ENCODE assay signal across 27 mouse cellular contexts in the genomic region with DNA sequence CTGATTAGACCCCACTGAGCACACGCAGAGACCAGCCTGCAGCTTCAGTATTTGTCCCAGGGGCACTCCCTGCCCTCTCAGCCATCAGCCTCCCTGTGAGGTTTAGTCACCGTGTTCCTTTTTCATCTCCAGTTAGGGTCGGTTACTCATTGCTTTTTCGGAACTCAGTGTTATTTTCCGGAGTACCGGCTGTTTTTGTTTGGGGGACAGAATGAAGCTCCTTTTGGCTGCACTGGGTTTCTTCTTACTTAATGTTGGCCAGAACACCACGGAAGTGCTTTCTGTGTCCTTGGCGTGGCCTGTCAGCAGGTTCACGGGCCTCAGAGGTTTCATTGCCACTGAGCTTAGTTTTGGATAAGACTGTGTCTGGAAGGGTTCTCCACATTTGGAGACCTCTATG.
A peak's percentile ranks its signal among the peaks of the same experiment; 100 is the strongest.
DNase-seq lines count a peak whose midpoint lies in the region; ATAC-seq and TF ChIP-seq lines count a peak whose summit lies in the region.
"Had no signal": no experiment of that assay in that cellular context is flagged by ENCODE, and none has a peak within 500 bp of the region (broad histone marks: within the 10 kb centered on the region; RNA-seq: fewer than 3 reads in every experiment).

No protein-coding gene starts in this region.

- no peak for ATAC-seq in forebrain, embryonic 13.5 days
- no peak for ATAC-seq in forebrain, postnatal 0 days
- no peak for ATAC-seq in hindbrain, embryonic 14.5 days (ENCODE audit: low FRiP score)
- ATAC-seq: hindbrain, postnatal 0 days; inflammation-experienced regulatory T-cells, adult 6 months; intestine, embryonic 16.5 days; Patski had no signal

- H3K4me3 ChIP-seq in forebrain, embryonic 13.5 days: no peak overlapping the region
- no peak overlapping the region for H3K4me3 ChIP-seq in forebrain, postnatal 0 days (ENCODE audit: low read depth, low read length)
- no peak overlapping the region for H3K4me3 ChIP-seq in gastrocnemius, adult 2 months
- no peak overlapping the region for H3K4me3 ChIP-seq in hindbrain, embryonic 10.5 days
- no peak overlapping the region for H3K4me3 ChIP-seq in hindbrain, embryonic 14.5 days (replicated peaks; ENCODE audit: low read length)
- H3K4me3 ChIP-seq: embryonic facial prominence, embryonic 12.5 days; embryonic facial prominence, embryonic 15.5 days; heart, adult 2 months; heart, embryonic 10.5 days; heart, embryonic 13.5 days; hindbrain, embryonic 13.5 days had no signal

- no peak overlapping the region for H3K9ac ChIP-seq in forebrain, embryonic 13.5 days
- H3K9ac ChIP-seq in forebrain, postnatal 0 days: no peak overlapping the region
- H3K9ac ChIP-seq in hindbrain, embryonic 14.5 days: no peak overlapping the region
- H3K9ac ChIP-seq: embryonic facial prominence, embryonic 12.5 days; embryonic facial prominence, embryonic 15.5 days; heart, embryonic 13.5 days; hindbrain, embryonic 13.5 days had no signal

- TF ChIP-seq CTCF in forebrain, postnatal 0 days (IDR thresholded peaks at IDR 0.05; ENCODE audit: low read depth): no peak
- TF ChIP-seq CTCF in gastrocnemius, adult 2 months (IDR thresholded peaks at IDR 0.05): no peak

- H3K4me2 ChIP-seq in forebrain, embryonic 13.5 days: no peak overlapping the region
- no peak overlapping the region for H3K4me2 ChIP-seq in forebrain, postnatal 0 days (ENCODE audit: low read depth)
- H3K4me2 ChIP-seq in hindbrain, embryonic 14.5 days (replicated peaks): no peak overlapping the region
- H3K4me2 ChIP-seq: embryonic facial prominence, embryonic 12.5 days; embryonic facial prominence, embryonic 15.5 days; heart, embryonic 13.5 days; hindbrain, embryonic 13.5 days had no signal

- no peaks in the 10 kb centered on the region for H3K27me3 ChIP-seq in forebrain, embryonic 13.5 days
- no peaks in the 10 kb centered on the region for H3K27me3 ChIP-seq in forebrain, postnatal 0 days (ENCODE audit: insufficient read depth, low read length)
- no peaks in the 10 kb centered on the region for H3K27me3 ChIP-seq in hindbrain, embryonic 10.5 days (ENCODE audit: insufficient read depth, poor library complexity, severe bottlenecking)
- no peaks in the 10 kb centered on the region for H3K27me3 ChIP-seq in hindbrain, embryonic 14.5 days (ENCODE audit: control insufficient read depth, insufficient read depth, low read length)
- H3K27me3 ChIP-seq: CH12.LX; embryonic facial prominence, embryonic 12.5 days; embryonic facial prominence, embryonic 15.5 days; hindbrain, embryonic 13.5 days; Patski had no signal

- no peak for DNase-seq in forebrain, postnatal 0 days
- DNase-seq in gastrocnemius, adult 2 months: peak; percentile 30
- DNase-seq in gastrocnemius, postnatal 14 days: no peak
- DNase-seq in hindbrain, embryonic 10.5 days (ENCODE audit: low spot score): no peak
- no peak for DNase-seq in hindbrain, embryonic 14.5 days (ENCODE audit: low spot score)
- DNase-seq in testis, postnatal 14 days (ENCODE audit: low spot score): peak; percentile 17
- DNase-seq in testis, postnatal 10 days (ENCODE audit: low spot score): no peak
- DNase-seq: adrenal gland, postnatal 10 days; cerebellum, adult 11 months; cerebellum, adult 2 months; cerebellum, adult 9-11 months; cerebellum, postnatal 25 days; heart, adult 2 months; heart, postnatal 14 days; kidney, adult 18-20 months had no signal

- no peaks in the 10 kb centered on the region for H3K9me3 ChIP-seq in forebrain, embryonic 13.5 days (replicated peaks)
- no peaks in the 10 kb centered on the region for H3K9me3 ChIP-seq in forebrain, postnatal 0 days (ENCODE audit: low read length)
- no peaks in the 10 kb centered on the region for H3K9me3 ChIP-seq in hindbrain, embryonic 10.5 days
- no peaks in the 10 kb centered on the region for H3K9me3 ChIP-seq in hindbrain, embryonic 14.5 days (ENCODE audit: control insufficient read depth, low read length)
- H3K9me3 ChIP-seq: embryonic facial prominence, embryonic 12.5 days; embryonic facial prominence, embryonic 15.5 days; heart, embryonic 10.5 days; heart, embryonic 13.5 days; hindbrain, embryonic 13.5 days had no signal

- WGBS in forebrain, embryonic 13.5 days: 85% methylated on average over 9 of the region's 9 CpGs
- WGBS in forebrain, postnatal 0 days: 81% methylated on average over 9 of the region's 9 CpGs
- WGBS in hindbrain, embryonic 10.5 days: 85% methylated on average over 9 of the region's 9 CpGs
- 67% methylated on average over 9 of the region's 9 CpGs for WGBS in hindbrain, embryonic 14.5 days

- intact Hi-C loops in gastrocnemius, adult 2 months (cut with DNase I): no loop called here
- intact Hi-C loops in gastrocnemius, postnatal 14 days (cut with DNase I; ENCODE audit: low total_unique reads): no loop called here

- H3K27ac ChIP-seq in forebrain, embryonic 13.5 days: peak overlapping the region; percentile 48; the same call in 1 of the 2 replicates
- H3K27ac ChIP-seq in forebrain, postnatal 0 days (ENCODE audit: low read depth, low read length): no peak overlapping the region
- H3K27ac ChIP-seq in gastrocnemius, adult 2 months: peak overlapping the region; percentile 16; the same call in 1 of the 2 replicates
- H3K27ac ChIP-seq in hindbrain, embryonic 10.5 days: 0 out of 2 replicates have a peak overlapping the region, but pooled peaks have one; percentile 6
- H3K27ac ChIP-seq in hindbrain, embryonic 14.5 days: no peak overlapping the region
- H3K27ac ChIP-seq: embryonic facial prominence, embryonic 12.5 days; embryonic facial prominence, embryonic 15.5 days; heart, adult 2 months; heart, embryonic 10.5 days; heart, embryonic 13.5 days; hindbrain, embryonic 13.5 days; hindbrain, postnatal 0 days had no signal

- H3K4me1 ChIP-seq in forebrain, embryonic 13.5 days: peaks cover 9% of the 10 kb centered on the region; the same call in 1 of the 2 replicates
- H3K4me1 ChIP-seq in forebrain, postnatal 0 days (ENCODE audit: insufficient read depth): no peaks in the 10 kb centered on the region
- H3K4me1 ChIP-seq in hindbrain, embryonic 10.5 days (replicated peaks): peaks cover 8% of the 10 kb centered on the region
- peaks cover 13% of the 10 kb centered on the region for H3K4me1 ChIP-seq in hindbrain, embryonic 14.5 days (replicated peaks; ENCODE audit: control insufficient read depth, insufficient read depth, low read length)
- H3K4me1 ChIP-seq: embryonic facial prominence, embryonic 15.5 days; heart, embryonic 10.5 days; heart, embryonic 13.5 days had no signal

- no peaks in the 10 kb centered on the region for H3K36me3 ChIP-seq in forebrain, embryonic 13.5 days (ENCODE audit: poor library complexity, severe bottlenecking)
- no peaks in the 10 kb centered on the region for H3K36me3 ChIP-seq in forebrain, postnatal 0 days (ENCODE audit: insufficient read depth)
- H3K36me3 ChIP-seq in hindbrain, embryonic 10.5 days: no peaks in the 10 kb centered on the region
- no peaks in the 10 kb centered on the region for H3K36me3 ChIP-seq in hindbrain, embryonic 14.5 days (replicated peaks; ENCODE audit: control insufficient read depth, insufficient read depth)
- H3K36me3 ChIP-seq: embryonic facial prominence, embryonic 12.5 days; embryonic facial prominence, embryonic 15.5 days; G1E; heart, embryonic 10.5 days; heart, embryonic 13.5 days; hindbrain, embryonic 13.5 days had no signal

Comparison
In these comparisons a context has a peak if more than half of its experiments do, and no peak if none do; other contexts are left out.
1. H3K27ac ChIP-seq: peak in forebrain, embryonic 13.5 days (single experiment), gastrocnemius, adult 2 months (single experiment) and hindbrain, embryonic 10.5 days (single experiment); none in forebrain, postnatal 0 days (single experiment) and hindbrain, embryonic 14.5 days (single experiment).
2. DNase-seq: peak in gastrocnemius, adult 2 months (single experiment) and testis, postnatal 14 days (single experiment); none in forebrain, postnatal 0 days (single experiment), gastrocnemius, postnatal 14 days (single experiment), hindbrain, embryonic 10.5 days (single experiment), hindbrain, embryonic 14.5 days (single experiment) and testis, postnatal 10 days (single experiment).